Mouse (Mus musculus): ENCODE measurements around the gene Vmn1r212. TPM values are rescaled to one million over a fixed set of nuclear protein-coding genes. Genes with fewer than 3 reads are reported as not detected.

Gene Vmn1r212
- polyA plus RNA-seq (2015; fragmentation: Nextera tagmentation; extraction: Ambion mirVana) = not detected in 2 replicates

DNA sequence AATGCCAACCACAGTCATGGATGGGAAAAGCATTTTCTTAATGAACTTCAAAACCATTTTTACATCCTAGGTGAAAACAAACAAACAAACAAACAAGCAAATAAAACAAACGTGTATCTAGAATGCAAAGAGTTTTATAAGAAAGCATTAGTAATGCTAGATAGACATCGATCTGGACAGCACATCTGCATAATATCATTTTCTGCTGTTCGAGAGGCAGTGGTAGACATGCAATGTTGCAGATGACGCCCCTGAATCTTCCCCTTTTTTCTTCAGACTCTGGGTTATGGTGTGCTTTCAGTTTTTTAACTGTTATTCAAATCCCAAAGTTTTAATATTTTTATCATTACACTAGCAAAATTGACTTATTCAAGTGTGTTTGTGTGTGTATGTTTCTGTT lies at the start of gene Vmn1r212:
Vmn1r212 (minus strand) TSS at position 101 of the 400 bp plus-strand sequence.

DNA sequence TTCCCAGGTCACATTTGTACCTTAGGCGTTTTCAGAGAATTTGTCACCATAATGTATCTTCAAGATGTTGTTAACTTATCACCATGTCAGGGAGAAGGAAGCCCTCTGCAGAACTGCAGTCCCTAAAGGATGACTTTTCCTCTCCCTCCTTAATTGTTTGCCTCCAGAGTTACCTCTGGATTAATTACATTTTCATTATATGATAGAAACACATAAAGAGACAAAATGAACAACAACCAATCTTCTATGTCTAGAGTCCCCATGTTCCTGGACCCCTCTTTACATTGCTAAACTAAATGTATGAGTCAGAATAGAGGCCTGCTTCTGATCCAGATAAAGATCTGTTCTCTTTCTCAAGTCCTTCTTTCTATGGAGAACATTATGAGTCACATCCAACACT lies 26.5 kb downstream of the Vmn1r212 start, which contains the start of gene Vmn1r211:
Vmn1r211 (minus strand) TSS at position 101 of the 400 bp plus-strand sequence.

Other genes with a start within 250 kb of the Vmn1r212 start
- gene Vmn1r207-ps, start 154.6 kb downstream of the Vmn1r212 start, polyA plus RNA-seq (2015; fragmentation: Nextera tagmentation; extraction: Ambion mirVana) = not detected in 2 replicates
- not detected in 2 replicates for gene Vmn1r208, start 106.8 kb downstream of the Vmn1r212 start, polyA plus RNA-seq (2015; fragmentation: Nextera tagmentation; extraction: Ambion mirVana)
- gene Vmn1r209, start 74.5 kb downstream of the Vmn1r212 start, polyA plus RNA-seq (2015; fragmentation: Nextera tagmentation; extraction: Ambion mirVana) = not detected in 2 replicates
- not detected in 2 replicates for gene Vmn1r210, start 52.9 kb downstream of the Vmn1r212 start, polyA plus RNA-seq (2015; fragmentation: Nextera tagmentation; extraction: Ambion mirVana)
- not detected in 2 replicates for gene Vmn1r211, start 26.6 kb downstream of the Vmn1r212 start, polyA plus RNA-seq (2015; fragmentation: Nextera tagmentation; extraction: Ambion mirVana)
- not detected in 2 replicates for gene Vmn1r213, start 123.5 kb upstream of the Vmn1r212 start, polyA plus RNA-seq (2015; fragmentation: Nextera tagmentation; extraction: Ambion mirVana)
- gene Vmn1r214, start 146.2 kb upstream of the Vmn1r212 start, polyA plus RNA-seq (2015; fragmentation: Nextera tagmentation; extraction: Ambion mirVana) = not detected in 2 replicates
- gene Vmn1r215, start 183.8 kb upstream of the Vmn1r212 start, polyA plus RNA-seq (2015; fragmentation: Nextera tagmentation; extraction: Ambion mirVana) = not detected in 2 replicates
- not detected in 2 replicates for gene Vmn1r217, start 234.0 kb upstream of the Vmn1r212 start, polyA plus RNA-seq (2015; fragmentation: Nextera tagmentation; extraction: Ambion mirVana)
- gene Vmn1r218, start 248.9 kb upstream of the Vmn1r212 start, polyA plus RNA-seq (2015; fragmentation: Nextera tagmentation; extraction: Ambion mirVana) = not detected in 2 replicates

Data from spleen, postnatal 0 days (tissue).